Mouse (Mus musculus) megakaryocyte-erythroid progenitor cell, adult 5-6 weeks (primary cell): Measurements from ENCODE around the gene Msl1. TPM values are rescaled to one million over a fixed set of nuclear protein-coding genes. Genes with fewer than 3 reads are reported as not detected.
"Not testable (repeated sequence)": the region's sequence is repeated elsewhere in the genome, so short reads cannot be mapped to it uniquely, and the experiment has no call there.

Experiments used
- ATAC-seq: replicated peaks from 2 replicates; pipeline ENCODE4 v1.8.0; 2016; ENCODE audit warnings: mild to moderate bottlenecking, inconsistent platforms; ENCODE audit not compliant: severe bottlenecking, poor library complexity, low FRiP score, low TSS enrichment
- total RNA-seq, 2 experiments: library from RNA; stranded (forward) in 1 of 2; stranded (reverse) in 1 of 2; fragments of 200-1000, 215-1000 nt in 1 of 2; fragments of >200 nt in 1 of 2; fragmentation: Nextera tagmentation in 1 of 2; gene quantifications; 2 replicates each; pipeline ENCODE4 v1.2.3; 2014 to 2017

Gene Msl1
- total RNA-seq, 2 experiments from 2014 or later = 58.6 to 68.3 TPM

DNA sequence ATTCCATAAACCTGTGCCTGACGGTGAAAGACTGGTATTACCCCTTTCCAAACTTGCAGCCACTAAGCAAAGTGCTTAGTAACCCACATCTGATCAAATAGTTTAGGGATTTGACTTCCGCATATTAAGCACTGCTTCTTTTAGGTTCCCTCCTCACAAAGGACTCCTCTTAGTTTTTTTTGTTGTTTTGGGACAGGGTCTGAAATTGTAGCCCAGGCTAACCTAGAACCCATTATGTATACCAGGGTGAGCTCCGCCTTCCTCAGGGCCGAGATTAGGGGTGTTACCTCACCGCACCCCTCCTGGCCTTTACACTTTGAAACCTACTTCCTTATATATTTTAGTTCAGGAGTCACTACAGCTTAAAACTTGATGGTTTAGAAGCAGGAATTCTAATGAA is 5.5 kb upstream of the Msl1 start:
- no peak for ATAC-seq

DNA sequence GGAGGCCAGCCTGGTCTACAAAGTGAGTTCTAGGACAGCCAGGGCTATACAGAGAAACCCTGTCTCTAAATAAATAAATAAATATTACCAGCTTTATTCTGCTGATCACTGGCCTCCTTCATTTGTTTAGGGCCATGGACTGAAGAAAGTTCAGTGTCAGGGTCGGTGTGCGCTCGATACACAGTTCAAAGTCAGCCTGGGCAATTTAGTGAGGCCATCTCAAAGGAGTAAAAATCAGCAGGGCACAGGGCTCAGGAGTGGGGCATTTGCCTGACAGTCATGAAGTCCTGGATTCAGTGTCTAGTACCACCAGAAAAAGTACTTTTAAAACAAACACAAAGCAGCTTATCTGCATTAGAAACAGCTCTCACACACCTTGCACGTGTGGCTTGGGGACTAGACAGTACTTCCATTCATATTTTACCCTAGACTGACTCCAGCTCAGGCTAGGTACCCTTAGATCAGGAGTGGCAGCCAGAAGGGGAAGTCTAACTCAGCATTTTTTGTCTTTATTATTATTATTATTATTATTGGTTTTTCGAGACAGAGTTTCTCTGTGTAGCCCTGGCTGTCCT is 4.6 kb upstream of the Msl1 start:
- ATAC-seq = no peak

DNA sequence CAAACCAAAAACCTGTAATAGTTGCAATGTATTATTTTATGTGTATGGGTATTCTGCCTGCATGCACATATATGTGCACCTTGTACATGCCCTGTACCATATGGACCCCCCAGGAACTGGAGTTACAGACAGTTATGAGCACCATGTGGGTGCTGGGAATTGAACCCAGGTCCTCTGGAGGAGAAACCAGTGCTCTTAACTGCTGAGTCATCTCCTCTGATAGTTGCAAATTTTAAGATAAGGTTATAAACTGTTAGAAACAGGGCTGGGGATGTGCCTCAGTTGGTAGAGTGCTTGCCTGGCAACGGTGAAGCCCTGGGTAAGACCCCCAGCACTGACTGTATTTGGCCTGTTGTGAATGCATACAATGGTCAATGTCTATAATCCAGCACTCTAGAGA is 3.9 kb upstream of the Msl1 start:
- no peak for ATAC-seq

DNA sequence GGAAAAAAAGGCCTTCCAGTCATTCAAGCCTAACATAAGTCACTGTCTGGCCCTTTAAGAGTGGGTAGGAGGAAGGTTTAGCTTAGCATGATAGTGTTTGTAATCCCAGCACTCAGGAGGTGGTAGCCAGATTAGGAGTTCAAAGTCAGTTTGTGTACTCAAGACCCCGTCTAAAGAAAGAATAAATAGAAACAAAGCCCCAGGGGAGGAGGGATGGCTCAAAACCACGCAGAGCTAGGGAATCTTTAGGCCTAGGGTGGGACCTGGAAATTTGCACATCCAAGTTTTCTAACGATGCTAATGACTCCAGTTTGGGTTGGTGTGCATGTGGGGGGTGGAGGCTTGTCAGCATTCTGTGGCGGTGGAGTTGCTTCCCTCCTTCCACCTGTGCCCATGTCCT is 3.2 kb upstream of the Msl1 start:
- ATAC-seq = no peak

DNA sequence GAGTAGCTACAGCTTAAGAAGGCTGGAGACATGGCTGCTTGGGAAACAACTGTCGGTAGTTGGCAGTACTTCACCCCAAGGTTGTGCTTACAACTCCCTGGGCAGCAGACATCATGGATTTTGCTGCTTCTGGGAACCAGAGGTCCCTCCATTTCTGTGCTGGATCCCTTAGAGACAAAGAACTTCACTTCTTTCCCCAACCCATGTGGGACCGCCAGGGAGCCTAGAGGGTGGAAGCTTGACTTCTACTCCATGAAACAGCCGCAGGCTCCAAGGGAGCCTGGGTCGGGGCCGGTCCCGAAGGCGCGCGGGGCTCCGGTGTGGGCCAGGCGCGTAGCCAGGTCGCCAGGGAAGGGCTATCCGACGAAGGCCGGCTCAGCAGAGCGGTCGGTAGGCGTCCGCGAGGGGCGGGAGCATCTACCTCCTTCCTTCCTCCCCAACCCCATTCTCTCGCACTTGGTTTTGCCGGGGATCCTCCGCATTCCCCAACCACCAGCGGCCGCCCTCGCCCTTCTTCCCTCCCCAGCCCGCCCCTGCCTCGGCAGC is 774 bp upstream of the Msl1 start:
- ATAC-seq = peak; percentile 51

DNA sequence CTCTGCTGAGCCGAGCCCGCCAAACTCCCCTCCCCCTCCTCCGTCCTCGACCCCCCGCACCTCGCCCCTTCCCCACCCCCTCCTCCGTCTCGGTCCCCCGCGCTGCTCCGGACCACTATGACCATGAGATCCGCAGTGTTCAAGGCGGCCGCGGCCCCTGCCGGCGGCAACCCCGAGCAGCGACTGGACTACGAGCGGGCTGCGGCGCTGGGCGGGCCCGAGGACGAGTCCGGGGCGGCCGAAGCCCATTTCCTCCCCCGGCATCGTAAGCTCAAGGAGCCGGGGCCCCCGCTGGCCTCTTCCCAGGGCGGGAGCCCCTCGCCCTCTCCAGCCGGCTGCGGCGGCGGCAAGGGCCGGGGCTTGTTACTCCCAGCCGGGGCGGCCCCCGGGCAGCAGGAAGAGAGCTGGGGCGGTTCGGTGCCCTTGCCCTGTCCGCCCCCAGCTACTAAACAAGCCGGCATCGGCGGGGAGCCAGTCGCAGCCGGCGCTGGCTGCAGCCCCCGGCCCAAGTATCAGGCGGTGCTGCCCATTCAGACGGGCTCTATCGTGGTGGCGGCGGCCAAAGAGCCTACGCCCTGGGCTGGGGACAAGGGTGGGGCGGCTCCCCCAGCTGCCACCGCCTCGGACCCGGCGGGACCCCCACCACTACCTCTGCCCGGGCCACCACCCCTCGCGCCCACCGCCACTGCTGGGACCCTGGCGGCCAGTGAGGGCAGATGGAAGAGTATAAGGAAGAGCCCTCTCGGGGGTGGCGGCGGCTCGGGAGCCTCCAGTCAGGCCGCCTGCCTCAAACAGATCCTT is 598 bp downstream of the Msl1 start:
- peak; percentile 8; the same call in 1 of the 2 replicates for ATAC-seq

DNA sequence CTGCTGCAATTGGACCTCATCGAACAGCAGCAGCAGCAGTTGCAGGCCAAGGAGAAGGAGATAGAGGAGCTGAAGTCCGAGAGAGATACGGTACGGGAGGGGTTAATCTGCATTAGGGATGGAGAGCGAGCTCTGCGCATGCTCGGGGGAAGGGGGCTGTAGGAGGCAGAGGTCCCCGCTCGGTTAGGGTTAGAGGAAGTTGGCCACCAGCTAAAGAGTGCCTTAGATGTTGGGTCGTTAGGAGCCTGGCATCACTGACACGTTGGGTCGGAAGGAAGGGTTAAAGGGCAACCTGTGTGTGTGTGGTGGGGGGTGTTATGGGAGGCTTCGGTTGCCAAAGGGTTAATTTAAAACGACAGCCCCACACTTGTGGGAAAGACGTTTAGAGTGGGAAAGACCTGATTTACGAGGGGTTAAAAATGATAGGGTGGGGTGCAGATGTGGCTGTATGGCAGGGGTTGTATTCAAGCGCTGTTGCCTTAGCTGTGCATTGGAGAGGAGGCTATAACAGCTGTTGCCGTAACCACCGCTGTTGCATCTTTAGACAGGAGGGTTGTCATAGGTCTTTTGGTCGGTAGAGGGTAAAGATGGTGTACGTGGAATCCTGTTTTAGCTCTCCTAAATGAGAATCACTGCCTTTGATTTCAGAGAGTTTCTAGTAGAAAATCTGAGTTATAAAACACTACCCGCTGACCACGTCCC is 1.4 kb downstream of the Msl1 start:
- ATAC-seq = 0 out of 2 replicates have a peak, but pooled peaks have one; percentile 10

DNA sequence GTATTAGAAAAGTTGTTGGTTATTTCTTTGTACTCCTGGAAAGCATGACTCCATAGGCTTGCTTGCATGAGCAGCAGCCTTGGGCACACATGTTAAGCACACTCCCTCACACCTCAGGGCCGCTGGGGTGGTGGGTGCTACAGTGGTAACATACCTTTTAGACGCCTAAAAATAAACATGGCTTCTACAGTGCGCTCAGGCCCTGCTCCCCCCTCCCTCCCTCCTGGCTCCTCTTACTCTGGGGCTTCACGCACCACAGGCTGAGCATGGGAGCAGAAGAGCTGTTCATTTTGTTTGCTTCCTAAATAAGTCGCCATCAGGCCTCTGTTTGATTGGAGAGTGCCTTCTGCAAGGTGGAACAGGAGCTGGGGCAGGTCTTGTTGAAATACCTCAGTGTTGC is 2.0 kb downstream of the Msl1 start:
- no peak for ATAC-seq

DNA sequence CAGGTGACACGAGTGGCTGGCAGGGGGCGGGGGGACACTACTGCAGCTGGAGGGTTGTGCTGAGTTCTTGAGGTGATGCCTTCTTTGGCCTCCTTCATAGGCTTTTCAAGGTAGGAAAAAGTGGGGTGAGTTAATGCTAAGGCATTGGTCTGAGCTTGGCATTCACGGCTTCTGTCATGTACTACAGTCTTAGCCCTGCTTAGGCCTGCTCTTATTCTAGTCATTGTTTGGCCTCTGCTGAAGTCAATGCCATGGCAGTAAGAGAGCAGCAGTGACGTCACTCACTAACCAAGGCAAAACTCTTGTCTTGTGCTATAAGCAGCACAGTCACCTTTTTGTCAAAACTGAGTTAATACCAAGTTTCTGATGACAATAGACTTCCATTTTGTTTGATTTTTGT is 2.6 kb downstream of the Msl1 start:
- ATAC-seq = no peak

DNA sequence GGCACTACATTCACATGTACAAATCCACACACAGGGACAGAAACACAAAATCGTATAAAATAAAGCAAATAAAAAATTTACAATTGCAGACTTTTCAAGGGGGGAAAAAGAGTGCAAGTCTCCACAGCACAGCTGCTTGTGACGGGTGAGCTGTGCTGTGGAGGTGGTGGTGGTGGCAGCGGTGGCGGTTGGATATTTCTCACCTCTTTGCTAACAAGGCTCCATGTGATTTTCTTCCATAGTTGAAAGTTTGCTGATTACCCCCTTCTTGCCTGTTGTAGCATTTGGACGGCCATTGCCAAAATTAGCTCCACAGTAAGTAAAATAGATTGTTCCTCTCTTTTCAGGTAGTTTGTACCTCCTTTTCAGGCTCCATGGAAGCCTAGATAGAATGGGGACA is 9.3 kb downstream of the Msl1 start, which contains the start of gene Casc3:
Gene Casc3 (plus strand): TSS at position 301 of the 400 bp plus-strand sequence.
- no peak for ATAC-seq

DNA sequence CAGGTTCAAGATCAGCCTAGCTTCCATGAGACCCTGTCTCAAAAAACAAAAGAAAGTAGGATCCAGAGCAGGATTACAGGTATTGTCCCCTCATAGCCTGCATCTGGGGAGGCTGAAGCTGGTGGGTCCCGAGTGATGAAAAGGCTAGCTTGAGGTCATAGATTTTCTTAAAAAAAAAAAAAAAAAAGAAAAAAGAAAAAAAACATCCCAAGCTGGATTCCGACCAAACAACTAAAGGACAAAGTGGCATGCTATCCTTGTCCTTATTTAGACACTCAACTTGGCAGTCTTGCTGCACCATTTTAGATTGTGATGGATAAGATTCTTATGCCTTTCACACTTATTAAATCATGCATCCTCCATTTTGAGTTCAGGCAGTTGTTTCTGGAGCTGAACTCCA is 13.1 kb downstream of the Msl1 start:
- ATAC-seq = no peak

DNA sequence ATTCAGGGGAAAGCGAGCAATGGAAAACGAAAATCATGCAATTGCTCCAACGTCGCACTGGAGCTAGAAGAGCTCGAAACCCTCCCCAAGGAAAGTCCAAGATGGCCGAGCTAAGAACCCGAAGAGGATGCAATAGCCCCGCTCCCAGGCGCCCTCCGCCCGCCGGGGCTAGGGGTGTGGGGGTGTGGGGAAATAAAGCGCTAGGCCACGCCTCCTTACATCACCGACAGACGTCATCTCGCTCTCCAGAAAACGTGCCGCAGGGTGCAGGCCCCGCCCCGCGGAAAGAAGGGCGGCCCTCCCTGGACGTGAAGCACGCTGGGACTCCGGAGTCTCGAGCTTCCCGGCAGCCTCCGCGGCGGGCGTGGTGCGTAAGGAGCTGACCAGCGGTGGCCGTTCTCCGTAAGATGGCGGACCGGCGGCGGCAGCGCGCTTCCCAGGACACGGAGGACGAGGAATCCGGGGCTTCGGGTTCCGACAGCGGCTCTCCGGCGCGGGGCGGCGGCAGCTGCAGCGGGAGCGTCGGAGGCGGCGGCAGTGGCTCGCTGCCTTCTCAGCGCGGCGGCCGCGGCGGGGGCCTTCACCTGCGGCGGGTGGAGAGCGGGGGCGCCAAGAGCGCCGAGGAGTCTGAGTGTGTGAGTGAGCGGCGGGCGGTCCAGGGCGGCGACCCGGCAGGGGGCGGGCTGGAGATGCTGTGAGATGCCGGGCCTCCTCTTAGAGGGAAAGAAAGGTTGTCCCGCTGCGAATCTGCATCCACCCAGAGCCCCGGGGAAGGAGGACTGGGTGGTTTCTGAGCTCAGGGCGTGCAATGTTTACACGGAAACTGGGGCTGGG is 14.4 kb downstream of the Msl1 start:
- ATAC-seq = peak; percentile 98

DNA sequence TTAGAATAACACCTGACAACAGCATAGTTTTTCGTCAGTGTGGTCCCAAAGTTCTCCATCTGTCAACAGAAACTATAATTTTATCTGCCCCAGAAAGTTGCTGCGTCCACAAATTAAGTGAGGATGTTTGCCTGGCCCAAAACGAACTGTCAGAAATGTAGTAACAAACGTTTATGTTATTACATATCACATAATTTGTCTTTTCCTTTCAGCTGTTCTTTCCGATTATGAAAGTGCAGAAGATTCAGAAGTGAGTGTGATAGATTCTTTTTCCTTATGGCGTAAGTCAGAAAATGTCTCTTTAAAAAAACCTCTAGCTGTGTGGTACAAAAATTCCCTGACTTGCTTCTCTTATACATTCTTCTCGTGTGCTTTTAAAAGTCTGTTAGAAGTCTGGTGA is 15.4 kb downstream of the Msl1 start:
- ATAC-seq = no peak

DNA sequence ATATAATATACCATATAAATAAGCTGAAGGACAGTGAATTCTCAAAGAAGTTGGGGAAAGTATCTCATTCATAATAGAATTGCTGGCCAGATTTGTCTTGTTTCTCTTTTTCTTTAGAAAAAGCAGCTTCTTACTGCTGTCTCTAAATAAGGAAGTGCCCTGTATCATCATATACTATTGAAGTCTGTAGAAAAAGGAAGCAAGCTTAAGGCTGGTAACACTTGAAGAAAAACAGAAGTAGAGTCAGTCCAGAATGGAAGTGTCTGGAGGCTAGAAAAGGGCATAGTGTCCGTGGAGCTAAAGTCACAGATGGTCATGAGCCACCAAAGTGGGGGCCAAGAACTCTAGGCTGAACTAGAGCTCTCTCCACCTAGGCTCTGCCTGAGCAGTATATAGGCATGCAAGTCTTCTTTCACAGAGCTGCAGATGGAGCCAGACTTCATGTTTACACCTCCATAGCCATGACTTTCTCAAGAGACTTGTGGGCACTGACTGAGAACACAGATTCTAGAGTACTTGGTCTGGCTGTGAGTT is 21.5 kb downstream of the Msl1 start:
- no peak for ATAC-seq

DNA sequence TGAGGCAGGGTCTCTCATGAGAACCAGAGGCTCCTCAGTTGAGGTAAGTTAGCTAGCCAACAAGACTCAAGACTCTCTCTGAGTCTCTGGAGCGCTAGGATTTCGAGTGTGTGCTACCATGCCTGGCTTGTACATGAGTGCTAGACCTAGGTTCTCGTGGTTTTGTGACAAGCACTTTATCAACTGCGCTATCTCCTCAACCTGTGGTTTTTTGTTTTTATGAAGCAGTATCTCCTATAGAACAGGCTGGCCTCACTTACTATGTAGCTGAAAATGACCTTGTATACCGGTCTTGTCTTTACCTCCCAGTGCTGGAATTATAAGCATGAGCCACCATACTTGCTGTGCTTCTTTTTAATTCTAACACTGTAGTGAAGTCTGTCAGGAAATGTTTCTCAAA is 25.7 kb downstream of the Msl1 start:
- ATAC-seq = peak; percentile 85

DNA sequence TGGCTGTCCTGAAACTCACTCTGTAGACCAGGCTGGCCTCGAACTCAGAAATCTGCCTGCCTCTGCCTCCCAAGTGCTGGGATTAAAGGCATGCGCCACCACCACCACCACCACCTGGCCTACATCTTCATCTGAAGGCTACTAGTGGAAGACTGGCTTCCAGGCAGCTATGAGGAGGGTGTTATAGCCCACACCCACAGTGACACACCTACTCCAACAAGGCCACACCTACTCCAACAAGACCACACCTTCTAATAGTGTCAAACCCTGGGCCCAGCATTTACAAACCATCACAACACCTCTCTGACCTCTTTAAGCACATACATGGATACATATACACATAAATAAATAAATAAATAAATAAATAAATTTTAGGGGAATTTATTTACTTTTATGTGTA is 30.8 kb downstream of the Msl1 start:
- not testable (repeated sequence) for ATAC-seq

DNA sequence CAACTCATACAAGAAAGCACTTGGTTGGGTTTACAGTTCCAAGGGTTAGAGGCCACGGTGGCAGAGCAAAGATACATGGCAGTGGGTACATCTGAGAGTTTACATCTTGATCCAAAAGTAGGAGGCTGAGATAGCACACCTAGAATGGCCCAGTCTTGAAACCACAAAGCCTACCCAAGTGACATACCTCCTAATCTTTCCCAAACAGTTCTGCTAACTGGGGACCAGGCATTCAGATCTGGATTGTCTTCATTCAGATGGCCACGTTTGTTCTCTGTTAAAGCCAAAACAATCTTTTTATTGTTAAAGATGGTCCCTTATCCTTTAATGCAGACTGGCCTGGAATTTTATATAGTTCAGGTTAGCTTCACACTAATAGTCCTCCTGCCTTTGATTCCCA is 32.6 kb downstream of the Msl1 start:
- peak; percentile 89 for ATAC-seq

DNA sequence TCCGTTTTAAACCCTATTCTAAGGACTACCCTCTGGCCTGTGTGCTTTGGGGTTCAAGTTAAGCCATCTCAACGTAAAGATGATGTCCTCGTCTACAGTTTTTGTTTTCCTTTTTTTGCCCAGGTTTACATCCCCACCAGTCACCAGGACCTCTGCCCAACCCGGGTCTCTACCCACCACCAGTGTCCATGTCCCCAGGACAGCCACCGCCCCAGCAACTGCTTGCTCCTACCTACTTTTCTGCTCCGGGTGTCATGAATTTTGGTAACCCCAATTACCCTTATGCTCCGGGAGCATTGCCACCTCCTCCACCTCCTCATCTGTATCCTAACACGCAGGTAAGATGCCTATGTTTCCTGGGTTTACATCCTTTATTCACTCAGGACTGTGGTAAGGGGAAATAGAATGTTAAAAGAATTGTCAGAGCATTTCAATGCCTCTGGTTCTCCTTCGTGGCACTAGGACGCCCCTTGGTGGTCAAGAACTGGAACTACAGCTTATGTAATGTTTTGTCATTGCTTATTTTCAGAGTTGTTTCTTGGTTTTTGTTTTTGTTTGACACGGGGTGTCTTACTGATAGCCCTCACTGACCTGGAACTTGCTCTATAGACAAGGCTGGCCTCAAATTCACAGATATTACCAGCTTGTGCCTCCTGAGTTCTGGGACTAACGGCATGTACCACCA is 33.9 kb downstream of the Msl1 start:
- peak; percentile 24; the same call in 1 of the 2 replicates for ATAC-seq

DNA sequence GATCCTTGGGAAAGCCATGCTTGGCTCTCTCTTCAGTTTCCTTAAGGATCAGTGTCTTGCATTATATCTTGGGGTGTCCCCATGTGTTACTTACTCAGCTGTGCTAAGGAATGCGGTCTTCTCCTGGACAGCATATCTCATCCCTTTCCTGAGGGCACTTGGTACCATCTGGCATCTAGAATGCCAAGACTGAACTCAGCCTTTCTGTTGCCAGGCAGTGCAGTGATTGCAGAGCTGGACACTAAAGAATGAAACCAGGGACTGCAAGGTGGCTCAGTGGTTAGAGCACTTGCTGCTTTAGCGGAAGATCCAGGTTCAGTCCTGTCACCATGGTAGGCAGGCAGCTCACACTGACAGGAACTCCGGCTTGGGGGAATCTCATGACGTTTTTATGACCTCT is 34.6 kb downstream of the Msl1 start:
- no peak for ATAC-seq
